Mouse (Mus musculus): ENCODE results near the gene Tcp11x2. TPM values are rescaled to one million over a fixed set of nuclear protein-coding genes. Genes with fewer than 3 reads are reported as not detected.

Gene Tcp11x2
- polyA plus RNA-seq, 1 experiment from 2014 or later = not detected

- no peak for ATAC-seq (ENCODE audit: low FRiP score, low TSS enrichment)
- Histone ChIP-seq H3K27ac (ENCODE audit: low read depth, low read length) (no peak overlapping the region), H3K4me3 (ENCODE audit: low read length) (no peak overlapping the region), H3K9me3 (ENCODE audit: control insufficient read depth, low read length) (no peaks in the 10 kb centered on the region), H3K9ac (ENCODE audit: low read depth, low read length) (no peak overlapping the region), H3K4me1 (ENCODE audit: control insufficient read depth, insufficient read depth, low read length) (no peaks in the 10 kb centered on the region), H3K36me3 (ENCODE audit: control insufficient read depth, insufficient read depth, low read length) (no peaks in the 10 kb centered on the region), H3K27me3 (ENCODE audit: control insufficient read depth, insufficient read depth, low read length) (no peaks in the 10 kb centered on the region), H3K4me2 (replicated peaks; ENCODE audit: low read depth, low read length) (no peak overlapping the region)
- WGBS = 56% methylated on average over 2 of the region's 2 CpGs
Observed at GRCm38 (mm10) chrX:135681858-135682257, 11.7 kb downstream of the Tcp11x2 start.

GRCm38 (mm10) chrX:135652173-135652772 lies 41.3 kb downstream of the Tcp11x2 start:
- Histone ChIP-seq H3K4me3 (ENCODE audit: low read length) (no peak overlapping the region), H3K27ac (ENCODE audit: low read depth, low read length) (no peak overlapping the region), H3K4me1 (ENCODE audit: control insufficient read depth, insufficient read depth, low read length) (no peaks in the 10 kb centered on the region), H3K27me3 (ENCODE audit: control insufficient read depth, insufficient read depth, low read length) (no peaks in the 10 kb centered on the region), H3K36me3 (ENCODE audit: control insufficient read depth, insufficient read depth, low read length) (no peaks in the 10 kb centered on the region), H3K9ac (ENCODE audit: low read depth, low read length) (no peak overlapping the region), H3K4me2 (replicated peaks; ENCODE audit: low read depth, low read length) (no peak overlapping the region), H3K9me3 (ENCODE audit: control insufficient read depth, low read length) (no peaks in the 10 kb centered on the region)
- WGBS = 53% methylated on average over 9 of the region's 9 CpGs
- no peak for ATAC-seq (ENCODE audit: low FRiP score, low TSS enrichment)

- no peaks in the 10 kb centered on the region for H3K9me3 ChIP-seq (ENCODE audit: control insufficient read depth, low read length)
Observed at GRCm38 (mm10) chrX:135627605-135628004, 66.0 kb downstream of the Tcp11x2 start, which contains the start of gene Prame. TSS of gene Prame (minus strand) at chrX:135627705.

More at GRCm38 (mm10) chrX:135627605-135628004, 66.0 kb downstream of the Tcp11x2 start, which contains the start of gene Prame:
- no peaks in the 10 kb centered on the region for H3K4me1 ChIP-seq (ENCODE audit: control insufficient read depth, insufficient read depth, low read length)
- no peaks in the 10 kb centered on the region for H3K36me3 ChIP-seq (ENCODE audit: control insufficient read depth, insufficient read depth, low read length)
- no peak within 1 kb of the TSS for H3K9ac ChIP-seq (ENCODE audit: low read depth, low read length)
- H3K4me3 ChIP-seq (ENCODE audit: low read length) = no peak within 1 kb of the TSS
- H3K27me3 ChIP-seq (ENCODE audit: control insufficient read depth, insufficient read depth, low read length) = no peaks in the 10 kb centered on the region
- WGBS = 92% methylated on average over 11 of the region's 11 CpGs
- no peak within 1 kb of the TSS for H3K27ac ChIP-seq (ENCODE audit: low read depth, low read length)
- H3K4me2 ChIP-seq (replicated peaks; ENCODE audit: low read depth, low read length) = no peak within 1 kb of the TSS
- no peak for ATAC-seq (ENCODE audit: low FRiP score, low TSS enrichment)

Other genes with a start within 250 kb of the Tcp11x2 start
- not detected in 2 replicates for gene AV320801, start 199.2 kb downstream of the Tcp11x2 start, polyA plus RNA-seq (2014; fragmentation: Nextera tagmentation; extraction: Ambion mirVana)
- not detected in 2 replicates for gene Nxf7, start 95.0 kb downstream of the Tcp11x2 start, polyA plus RNA-seq (2014; fragmentation: Nextera tagmentation; extraction: Ambion mirVana)
- not detected in 2 replicates for gene Prame, start 66.1 kb downstream of the Tcp11x2 start, polyA plus RNA-seq (2014; fragmentation: Nextera tagmentation; extraction: Ambion mirVana)
- not detected in 2 replicates for gene Tmsb15a, start 31.5 kb upstream of the Tcp11x2 start, polyA plus RNA-seq (2014; fragmentation: Nextera tagmentation; extraction: Ambion mirVana)
- gene Armcx5, start 48.9 kb upstream of the Tcp11x2 start, polyA plus RNA-seq (2014; fragmentation: Nextera tagmentation; extraction: Ambion mirVana) = 6.9 and 8.4 TPM in 2 replicates
- 24.4 and 49.1 TPM in 2 replicates for gene Gprasp1, start 48.9 kb upstream of the Tcp11x2 start, polyA plus RNA-seq (2014; fragmentation: Nextera tagmentation; extraction: Ambion mirVana)
- gene Bhlhb9, start 103.8 kb upstream of the Tcp11x2 start, polyA plus RNA-seq (2014; fragmentation: Nextera tagmentation; extraction: Ambion mirVana) = 38.6 and 56.1 TPM in 2 replicates
- gene Gprasp2, start 145.2 kb upstream of the Tcp11x2 start, polyA plus RNA-seq (2014; fragmentation: Nextera tagmentation; extraction: Ambion mirVana) = 11.4 and 21.6 TPM in 2 replicates

Data from kidney, embryonic 14.5 days (tissue).